Mouse (Mus musculus): ENCODE results near the gene Cd276. TPM values are rescaled to one million over a fixed set of nuclear protein-coding genes. Genes with fewer than 3 reads are reported as not detected.

Cd276 gene
- 3.6 TPM for polyA plus RNA-seq (2014; fragmentation: Illumina TruSeq; extraction: RNeasy Lipid Tissue Mini Kit (QIAGEN cat#74804); ENCODE audit: low read depth, low replicate concordance)

GRCm38 (mm10) chr9:58554908-58555684, at the start of gene Cd276:
Cd276 (minus strand) TSS chr9:58555437.

GRCm38 (mm10) chr9:58581958-58582540, 26.8 kb upstream of the Cd276 start, which contains the start of gene Nptn:
Nptn (plus strand) TSS chr9:58582240.

GRCm38 (mm10) chr9:58487851-58488801, 67.1 kb downstream of the Cd276 start, which contains the start of gene Insyn1:
Insyn1 (plus strand) TSS chr9:58488603.

Other genes starting within 250 kb of the Cd276 start
- 27.4 TPM for gene Loxl1, start 242.3 kb downstream of the Cd276 start, polyA plus RNA-seq (2014; fragmentation: Illumina TruSeq; extraction: RNeasy Lipid Tissue Mini Kit (QIAGEN cat#74804); ENCODE audit: low read depth, low replicate concordance)
- not detected for gene Tbc1d21, start 185.0 kb downstream of the Cd276 start, polyA plus RNA-seq (2014; fragmentation: Illumina TruSeq; extraction: RNeasy Lipid Tissue Mini Kit (QIAGEN cat#74804); ENCODE audit: low read depth, low replicate concordance)
- 25.9 TPM for gene Insyn1, start 66.8 kb downstream of the Cd276 start, polyA plus RNA-seq (2014; fragmentation: Illumina TruSeq; extraction: RNeasy Lipid Tissue Mini Kit (QIAGEN cat#74804); ENCODE audit: low read depth, low replicate concordance)
- 202 TPM for gene Nptn, start 26.8 kb upstream of the Cd276 start, polyA plus RNA-seq (2014; fragmentation: Illumina TruSeq; extraction: RNeasy Lipid Tissue Mini Kit (QIAGEN cat#74804); ENCODE audit: low read depth, low replicate concordance)
- 0.76 TPM for gene Rec114, start 188.5 kb upstream of the Cd276 start, polyA plus RNA-seq (2014; fragmentation: Illumina TruSeq; extraction: RNeasy Lipid Tissue Mini Kit (QIAGEN cat#74804); ENCODE audit: low read depth, low replicate concordance)

All from heart, adult 10 weeks (tissue).